Comparison of ENCODE assay signal across 29 mouse cellular contexts in genomic region chr4:134439919-134440318, GRCm38 (mm10). TPM values are rescaled to one million over a fixed set of nuclear protein-coding genes. Genes with fewer than 3 reads are reported as not detected.
DNase-seq lines count a peak whose midpoint lies in the region; ATAC-seq and TF ChIP-seq lines count a peak whose summit lies in the region.
"Had no signal": no experiment of that assay in that cellular context is flagged by ENCODE, and none has a peak within 500 bp of the region (broad histone marks: within the 10 kb centered on the region; RNA-seq: fewer than 3 reads in every experiment).

No protein-coding gene starts in this region.

- intact Hi-C loops in left cerebral cortex, adult 2 months (cut with DNase I) = no loop called here

- peak overlapping the region; percentile 85 for H3K27ac ChIP-seq in left cerebral cortex, adult 2 months
- no peak overlapping the region for H3K27ac ChIP-seq in liver, postnatal 0 days (ENCODE audit: low read depth)
- H3K27ac ChIP-seq in hindbrain, embryonic 10.5 days = no peak overlapping the region
- H3K27ac ChIP-seq: embryonic facial prominence, embryonic 10.5 days; embryonic facial prominence, embryonic 13.5 days; forebrain, embryonic 12.5 days; forebrain, embryonic 15.5 days; heart, embryonic 15.5 days; hindbrain, embryonic 14.5 days; hindbrain, postnatal 0 days had no signal

- H3K4me1 ChIP-seq in liver, postnatal 0 days (ENCODE audit: insufficient read depth) = peaks cover 9% of the 10 kb centered on the region
- H3K4me1 ChIP-seq in hindbrain, embryonic 10.5 days (replicated peaks) = peaks cover 17% of the 10 kb centered on the region
- H3K4me1 ChIP-seq: embryonic facial prominence, embryonic 13.5 days had no signal

- ATAC-seq in liver, postnatal 0 days = no peak
- ATAC-seq: activated CD4-positive, CD25-positive, alpha-beta regulatory T cell, adult 4 months; forebrain, embryonic 15.5 days; hindbrain, postnatal 0 days had no signal

- H3K9ac ChIP-seq in liver, postnatal 0 days (replicated peaks) = no peak overlapping the region
- H3K9ac ChIP-seq: embryonic facial prominence, embryonic 13.5 days; forebrain, embryonic 12.5 days; forebrain, embryonic 15.5 days; heart, embryonic 12.5 days; heart, embryonic 15.5 days; hindbrain, embryonic 14.5 days had no signal

- TF ChIP-seq CTCF in left cerebral cortex, adult 2 months (IDR thresholded peaks at IDR 0.05) = no peak
- TF ChIP-seq CTCF in liver, postnatal 0 days (IDR thresholded peaks at IDR 0.05; ENCODE audit: low read depth) = no peak

- 59% methylated on average over 4 of the region's 4 CpGs for WGBS in liver, postnatal 0 days (ENCODE audit: insufficient replicate concordance)
- WGBS in hindbrain, embryonic 10.5 days = 92% methylated on average over 4 of the region's 4 CpGs

- H3K4me3 ChIP-seq in left cerebral cortex, adult 2 months = no peak overlapping the region
- no peak overlapping the region for H3K4me3 ChIP-seq in liver, postnatal 0 days (ENCODE audit: low read depth, low read length)
- no peak overlapping the region for H3K4me3 ChIP-seq in hindbrain, embryonic 10.5 days
- H3K4me3 ChIP-seq: embryonic facial prominence, embryonic 10.5 days; embryonic facial prominence, embryonic 13.5 days; erythroblast, embryonic 14.5 days; forebrain, embryonic 12.5 days; forebrain, embryonic 15.5 days; heart, embryonic 12.5 days; heart, embryonic 15.5 days had no signal

- peak; percentile 12; the same call in 1 of the 2 replicates for TF ChIP-seq EP300 in liver, postnatal 0 days (IDR thresholded peaks at IDR 0.05; ENCODE audit: low read depth)

- H3K4me2 ChIP-seq in liver, postnatal 0 days (ENCODE audit: low read depth, low read length) = no peak overlapping the region
- H3K4me2 ChIP-seq: embryonic facial prominence, embryonic 13.5 days; forebrain, embryonic 12.5 days; forebrain, embryonic 15.5 days; heart, embryonic 12.5 days; heart, embryonic 15.5 days; hindbrain, embryonic 14.5 days had no signal

- no peaks in the 10 kb centered on the region for H3K36me3 ChIP-seq in liver, postnatal 0 days (replicated peaks; ENCODE audit: insufficient read depth, low read length)
- no peaks in the 10 kb centered on the region for H3K36me3 ChIP-seq in hindbrain, embryonic 10.5 days
- H3K36me3 ChIP-seq: embryonic facial prominence, embryonic 10.5 days; embryonic facial prominence, embryonic 13.5 days; forebrain, embryonic 12.5 days; forebrain, embryonic 15.5 days; heart, embryonic 12.5 days; heart, embryonic 15.5 days had no signal

- DNase-seq in left cerebral cortex, adult 2 months (ENCODE audit: extremely low spot score in 1 of 2, low spot score in 2 of 2) = peak in 1 of 2 experiments; percentile 32
- DNase-seq in left cerebral cortex, adult 8-10 months (ENCODE audit: low spot score in 2 of 2) = no peak
- DNase-seq in right cerebral cortex, adult 2 months (ENCODE audit: low spot score in 2 of 2) = peak; percentile 49 to 56
- no peak for DNase-seq in right cerebral cortex, postnatal 4 days
- no peak for DNase-seq in liver, postnatal 0 days
- no peak for DNase-seq in kidney, postnatal 10 days
- no peak for DNase-seq in hindbrain, embryonic 10.5 days (ENCODE audit: low spot score)
- DNase-seq in Muller cell, postnatal 12 days (ENCODE audit: inconsistent ontology term) = no peak
- DNase-seq: adrenal gland, postnatal 10 days; adrenal gland, postnatal 36 days; cerebellum, adult 11 months; cerebellum, adult 2 months; cerebellum, adult 9-11 months; cerebellum, postnatal 25 days; embryo, embryonic 11 days; gastrocnemius, postnatal 25 days; heart, postnatal 10 days; heart, postnatal 36 days had no signal

- no peaks in the 10 kb centered on the region for H3K27me3 ChIP-seq in liver, postnatal 0 days (ENCODE audit: insufficient read depth, low read length)
- no peaks in the 10 kb centered on the region for H3K27me3 ChIP-seq in hindbrain, embryonic 10.5 days (ENCODE audit: insufficient read depth, poor library complexity, severe bottlenecking)
- H3K27me3 ChIP-seq: embryonic facial prominence, embryonic 13.5 days; forebrain, embryonic 12.5 days; forebrain, embryonic 15.5 days; heart, embryonic 12.5 days; heart, embryonic 15.5 days had no signal

- no peaks in the 10 kb centered on the region for H3K9me3 ChIP-seq in liver, postnatal 0 days (ENCODE audit: low read length)
- peaks cover 3% of the 10 kb centered on the region; the same call in 1 of the 2 replicates for H3K9me3 ChIP-seq in hindbrain, embryonic 10.5 days
- H3K9me3 ChIP-seq: embryonic facial prominence, embryonic 10.5 days; embryonic facial prominence, embryonic 13.5 days; forebrain, embryonic 12.5 days; forebrain, embryonic 15.5 days; heart, embryonic 12.5 days; heart, embryonic 15.5 days had no signal

RNA-seq across cellular contexts. Expression of gene Stmn1, which starts 28.2 kb away (rescaled TPM):
- total RNA-seq in left cerebral cortex, adult 2 months (2021) = 1,000 to 10,000 TPM in 1 of 2 experiments, 100 to 1,000 TPM in 1; 990 to 1,034 TPM
- 1,000 to 10,000 TPM in 1 of 4 experiments, 100 to 1,000 TPM in 3; 935 to 1,017 (median 942) TPM for total RNA-seq in left cerebral cortex, adult 8-10 months (2022)
- 249 and 258 TPM in 2 replicates for polyA plus RNA-seq in liver, postnatal 0 days (2015; fragmentation: Nextera tagmentation; extraction: Ambion mirVana)
- polyA plus RNA-seq in hindbrain, embryonic 10.5 days (2016; fragmentation: Nextera tagmentation; extraction: Ambion mirVana) = 2,849 and 3,914 TPM in 2 replicates

RNA-seq across cellular contexts. Expression of gene Pafah2, which starts 43.8 kb away (rescaled TPM):
- total RNA-seq in left cerebral cortex, adult 2 months (2021) = 1 to 10 TPM; 6.5 to 6.9 TPM
- total RNA-seq in left cerebral cortex, adult 8-10 months (2022) = 1 to 10 TPM; 5.8 to 8.7 (median 6.8) TPM
- polyA plus RNA-seq in liver, postnatal 0 days (2015; fragmentation: Nextera tagmentation; extraction: Ambion mirVana) = 13.5 and 14.3 TPM in 2 replicates
- 7.9 and 9.5 TPM in 2 replicates for polyA plus RNA-seq in hindbrain, embryonic 10.5 days (2016; fragmentation: Nextera tagmentation; extraction: Ambion mirVana)
- polyA plus RNA-seq: erythroblast, embryonic 14.5 days had no signal

RNA-seq across cellular contexts. Expression of gene Extl1, which starts 56.3 kb away (rescaled TPM):
- total RNA-seq in left cerebral cortex, adult 2 months (2021) = 10 to 100 TPM; 46.7 to 48.9 TPM
- total RNA-seq in left cerebral cortex, adult 8-10 months (2022) = 10 to 100 TPM; 42.7 to 51.5 (median 47.1) TPM
- polyA plus RNA-seq in liver, postnatal 0 days (2015; fragmentation: Nextera tagmentation; extraction: Ambion mirVana) = 0.20 and 0.33 TPM in 2 replicates
- 0.25 and 0.63 TPM in 2 replicates for polyA plus RNA-seq in hindbrain, embryonic 10.5 days (2016; fragmentation: Nextera tagmentation; extraction: Ambion mirVana)
- total RNA-seq: common myeloid progenitor, adult 5-6 weeks had no signal
- polyA plus RNA-seq: erythroblast, embryonic 14.5 days had no signal

RNA-seq across cellular contexts. Expression of gene Paqr7, which starts 56.6 kb away (rescaled TPM):
- total RNA-seq in left cerebral cortex, adult 2 months (2021) = 10 to 100 TPM; 69.3 to 77.9 TPM
- total RNA-seq in left cerebral cortex, adult 8-10 months (2022) = 10 to 100 TPM; 58.1 to 64.3 (median 61.1) TPM
- polyA plus RNA-seq in liver, postnatal 0 days (2015; fragmentation: Nextera tagmentation; extraction: Ambion mirVana) = 12.4 and 17.8 TPM in 2 replicates
- 3.1 and 4.3 TPM in 2 replicates for polyA plus RNA-seq in hindbrain, embryonic 10.5 days (2016; fragmentation: Nextera tagmentation; extraction: Ambion mirVana)
- polyA plus RNA-seq: erythroblast, embryonic 14.5 days had no signal

Comparison
In these comparisons a context has a peak if more than half of its experiments do, and no peak if none do; other contexts are left out.
1. DNase-seq: peak in right cerebral cortex, adult 2 months (2 of 2); none in left cerebral cortex, adult 8-10 months (0 of 2), right cerebral cortex, postnatal 4 days (single experiment), liver, postnatal 0 days (single experiment), kidney, postnatal 10 days (single experiment), hindbrain, embryonic 10.5 days (single experiment) and Muller cell, postnatal 12 days (single experiment).